Mouse (Mus musculus): ENCODE results near the gene Zkscan14.
"Not testable (repeated sequence)": the region's sequence is repeated elsewhere in the genome, so short reads cannot be mapped to it uniquely, and the experiment has no call there.

GRCm38 (mm10) chr5:145229283-145229682 is 27.6 kb upstream of the Zkscan14 start:
- not testable (repeated sequence) for TF ChIP-seq CTCF, EP300 (IDR thresholded peaks at IDR 0.05; ENCODE audit: low read depth)
